Mouse (Mus musculus) lung, adult 2 months (tissue): Measurements from ENCODE around the gene Ncbp2.

ENCODE experiments used
- CTCF ChIP-seq: fragments of 200-500 bp; IDR thresholded peaks from 2 replicates; pipeline ENCODE4 v1.5.1; 2011; ENCODE audit warnings: mild to moderate bottlenecking, low read length, control low read depth; ENCODE audit not compliant: insufficient read depth
- POLR2A ChIP-seq: fragments of 200-500 bp; IDR thresholded peaks from 2 replicates; pipeline ENCODE4 v1.6.1; 2011; ENCODE audit warnings: low read depth, mild to moderate bottlenecking, control low read depth, low read length, borderline replicate concordance; ENCODE audit errors: extremely low read depth

GRCm38 (mm10) chr16:31927412-31927811 lies 20.9 kb upstream of the Ncbp2 start:
- TF ChIP-seq CTCF (no peak), POLR2A (no peak)
